ENCODE assay signal across 12 mouse cellular contexts in genomic region chrX:18165121-18165520, GRCm38 (mm10). TPM values are rescaled to one million over a fixed set of nuclear protein-coding genes. Genes with fewer than 3 reads are reported as not detected.
A peak's percentile ranks its signal among the peaks of the same experiment; 100 is the strongest.
DNase-seq lines count a peak whose midpoint lies in the region; ATAC-seq and TF ChIP-seq lines count a peak whose summit lies in the region.
"Had no signal": no experiment of that assay in that cellular context is flagged by ENCODE, and none has a peak within 500 bp of the region (broad histone marks: within the 10 kb centered on the region; RNA-seq: fewer than 3 reads in every experiment).

No protein-coding gene starts in this region.

- TF ChIP-seq CTCF in left cerebral cortex, adult 2 months (IDR thresholded peaks at IDR 0.05): no peak

- no peak overlapping the region for H3K27ac ChIP-seq in left cerebral cortex, adult 2 months
- no peak overlapping the region for H3K27ac ChIP-seq in limb, embryonic 10.5 days
- no peak overlapping the region for H3K27ac ChIP-seq in neural tube, embryonic 13.5 days (replicated peaks)

- H3K9me3 ChIP-seq in erythroblast, embryonic 14.5 days (ENCODE audit: control insufficient read depth, low read length): no peaks in the 10 kb centered on the region
- no peaks in the 10 kb centered on the region for H3K9me3 ChIP-seq in limb, embryonic 10.5 days (replicated peaks)
- no peaks in the 10 kb centered on the region for H3K9me3 ChIP-seq in neural tube, embryonic 13.5 days

- peak overlapping the region; percentile 98 for H3K4me3 ChIP-seq in erythroblast, embryonic 14.5 days (replicated peaks)
- H3K4me3 ChIP-seq in left cerebral cortex, adult 2 months: peak overlapping the region; percentile 98
- peak overlapping the region; percentile 88 for H3K4me3 ChIP-seq in limb, embryonic 10.5 days
- H3K4me3 ChIP-seq in neural tube, embryonic 13.5 days: no peak overlapping the region; the same call in 1 of the 2 replicates

- no peak overlapping the region for H3K9ac ChIP-seq in neural tube, embryonic 13.5 days

- peaks cover 9% of the 10 kb centered on the region for H3K36me3 ChIP-seq in erythroblast, embryonic 14.5 days (ENCODE audit: control insufficient read depth)
- no peaks in the 10 kb centered on the region for H3K36me3 ChIP-seq in limb, embryonic 10.5 days
- no peaks in the 10 kb centered on the region for H3K36me3 ChIP-seq in neural tube, embryonic 13.5 days

- no peak for DNase-seq in left cerebral cortex, adult 2 months (ENCODE audit: extremely low spot score in 1 of 2, low spot score in 2 of 2)
- no peak for DNase-seq in left cerebral cortex, postnatal 25 days (ENCODE audit: low spot score in 2 of 2)
- DNase-seq in limb, embryonic 10.5 days (ENCODE audit: low spot score): no peak
- DNase-seq in cerebellum, postnatal 14 days: no peak
- DNase-seq: kidney, adult 2 months had no signal

- H3K4me1 ChIP-seq in erythroblast, embryonic 14.5 days (ENCODE audit: control insufficient read depth): peaks cover 23% of the 10 kb centered on the region
- H3K4me1 ChIP-seq in limb, embryonic 10.5 days: no peaks in the 10 kb centered on the region
- 0 out of 2 replicates have a peak, but pooled peaks cover 3% of the 10 kb centered on the region for H3K4me1 ChIP-seq in neural tube, embryonic 13.5 days (replicated peaks)

- ATAC-seq in erythroblast, adult 5-6 weeks (replicated peaks; ENCODE audit: low FRiP score, poor library complexity, severe bottlenecking): no peak
- ATAC-seq in neural tube, embryonic 13.5 days (ENCODE audit: low read depth): no peak
- ATAC-seq in megakaryocyte-erythroid progenitor cell, adult 5-6 weeks (replicated peaks; ENCODE audit: low FRiP score, low TSS enrichment, poor library complexity, severe bottlenecking): no peak

- peak overlapping the region; percentile 69 for H3K4me2 ChIP-seq in neural tube, embryonic 13.5 days

- intact Hi-C loops in left cerebral cortex, adult 2 months (cut with DNase I): no loop called here
- intact Hi-C loops in left cerebral cortex, postnatal 25 days (cut with DNase I): no loop called here

- WGBS in limb, embryonic 10.5 days: 83% methylated on average over 2 of the region's 2 CpGs
- 86% methylated on average over 2 of the region's 2 CpGs for WGBS in neural tube, embryonic 13.5 days

- H3K27me3 ChIP-seq in erythroblast, embryonic 14.5 days (ENCODE audit: control insufficient read depth): no peaks in the 10 kb centered on the region
- H3K27me3 ChIP-seq in limb, embryonic 10.5 days (ENCODE audit: low read depth, poor library complexity, severe bottlenecking): no peaks in the 10 kb centered on the region
- no peaks in the 10 kb centered on the region for H3K27me3 ChIP-seq in neural tube, embryonic 13.5 days

RNA-seq across cellular contexts. Expression of gene Kdm6a, which starts 2.7 kb away (rescaled TPM):
- polyA plus RNA-seq in erythroblast, embryonic 14.5 days (2012): 1.2 and 1.9 TPM in 2 replicates
- 113 and 134 TPM in 2 replicates for total RNA-seq in erythroblast, adult 5-6 weeks (2015; ENCODE audit: low replicate concordance)
- 170 and 175 TPM in 2 replicates for total RNA-seq in erythroblast, adult 5-6 weeks (2017; ENCODE audit: low replicate concordance)
- 10 to 100 TPM; 45.8 to 47.7 TPM for total RNA-seq in left cerebral cortex, adult 2 months (2021)
- total RNA-seq in left cerebral cortex, postnatal 25 days (2021): 10 to 100 TPM; 40.8 to 54.0 TPM
- polyA plus RNA-seq in limb, embryonic 10.5 days (2016; fragmentation: Nextera tagmentation; extraction: Ambion mirVana): 23.2 and 26.9 TPM in 2 replicates
- 17.8 and 22.6 TPM in 2 replicates for polyA plus RNA-seq in neural tube, embryonic 13.5 days (2015; fragmentation: Nextera tagmentation; extraction: Ambion mirVana)
- total RNA-seq in megakaryocyte-erythroid progenitor cell, adult 5-6 weeks (2014; fragmentation: Nextera tagmentation): 34.2 and 43.7 TPM in 2 replicates
- 42.2 and 50.8 TPM in 2 replicates for total RNA-seq in megakaryocyte-erythroid progenitor cell, adult 5-6 weeks (2017)

RNA-seq across cellular contexts. Expression of gene Dusp21, which starts 19.5 kb away (rescaled TPM):
- not detected in 2 replicates for polyA plus RNA-seq in erythroblast, embryonic 14.5 days (2012)
- total RNA-seq in erythroblast, adult 5-6 weeks (2015; ENCODE audit: low replicate concordance): not detected in 2 replicates
- total RNA-seq in erythroblast, adult 5-6 weeks (2017; ENCODE audit: low replicate concordance): not detected in 2 replicates
- not detected for total RNA-seq in left cerebral cortex, adult 2 months (2021)
- not detected for total RNA-seq in left cerebral cortex, postnatal 25 days (2021)
- polyA plus RNA-seq in limb, embryonic 10.5 days (2016; fragmentation: Nextera tagmentation; extraction: Ambion mirVana): not detected in 2 replicates
- not detected in 2 replicates for polyA plus RNA-seq in neural tube, embryonic 13.5 days (2015; fragmentation: Nextera tagmentation; extraction: Ambion mirVana)
- total RNA-seq in megakaryocyte-erythroid progenitor cell, adult 5-6 weeks (2014; fragmentation: Nextera tagmentation): not detected in 2 replicates
- total RNA-seq in megakaryocyte-erythroid progenitor cell, adult 5-6 weeks (2017): not detected in 2 replicates
- total RNA-seq: adrenal gland, postnatal 4 days; liver, adult 2 months had no signal
- polyA plus RNA-seq: kidney, adult 2 months; liver, adult 2 months; spleen, adult 2 months had no signal
